Mouse (Mus musculus) erythroblast, embryonic 14.5 days (primary cell): Measurements from ENCODE around the gene Axin2.

Experiments used
- GATA1 ChIP-seq: IDR thresholded peaks from 2 replicates; pipeline ENCODE4 v1.6.1; 2012; ENCODE audit warnings: low read length, inconsistent platforms, mixed read lengths
- TAL1 ChIP-seq: IDR thresholded peaks from 3 replicates; pipeline ENCODE4 v1.6.1; 2012; ENCODE audit warnings: low read length, inconsistent platforms, mixed read lengths

DNA sequence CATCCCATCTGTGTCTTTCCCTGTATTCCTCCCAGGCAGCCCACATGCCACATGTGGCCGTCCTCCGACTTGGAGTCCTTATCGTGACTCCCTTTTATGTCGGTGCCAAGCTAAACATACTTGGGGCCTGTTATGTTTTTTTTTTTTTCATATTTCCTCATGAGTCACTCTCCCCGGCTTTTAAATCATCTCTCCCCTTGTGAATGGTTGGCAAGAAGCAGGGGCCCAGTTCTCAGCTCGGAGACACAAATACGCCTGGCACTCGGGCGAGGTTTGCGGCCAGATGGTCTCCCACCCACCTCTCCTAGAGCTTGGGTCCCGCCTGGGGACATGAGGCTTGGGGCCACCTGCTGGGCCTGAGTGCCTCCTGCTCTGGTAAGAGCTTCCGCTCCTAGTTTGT, 60.4 kb downstream of the Axin2 start:
- TF ChIP-seq TAL1 = no peak
- no peak for TF ChIP-seq GATA1
